ENCODE assay signal across 8 mouse cellular contexts in genomic region chr11:80080826-80081728, GRCm38 (mm10). TPM values are rescaled to one million over a fixed set of nuclear protein-coding genes. Genes with fewer than 3 reads are reported as not detected.
DNase-seq lines count a peak whose midpoint lies in the region; ATAC-seq and TF ChIP-seq lines count a peak whose summit lies in the region.

Crlf3 (minus strand) TSS chr11:80080991.

- TF ChIP-seq POLR2A in CH12.LX (IDR thresholded peaks at IDR 0.05; ENCODE audit: low read depth, low read length): peak; percentile 96

- 0 out of 2 replicates have a peak, but pooled peaks have one; percentile 15 for TF ChIP-seq EP300 in CH12.LX (IDR thresholded peaks at IDR 0.05; ENCODE audit: low read length)
- peak; percentile 94 for TF ChIP-seq EP300 in liver, postnatal 0 days (IDR thresholded peaks at IDR 0.05; ENCODE audit: low read depth)

- peak in 1 of 2 experiments; percentile 56; a peak in 2 of 4 replicates for TF ChIP-seq CTCF in CH12.LX (conservative IDR thresholded peaks at IDR 0.05 in 1 of 2, IDR thresholded peaks at IDR 0.05 in 1 of 2; ENCODE audit: low read depth in 2 of 2, low read length in 2 of 2)
- peak; percentile 53 for TF ChIP-seq CTCF in liver, postnatal 0 days (IDR thresholded peaks at IDR 0.05; ENCODE audit: low read depth)

- H3K27ac ChIP-seq in CH12.LX (ENCODE audit: insufficient read depth, low read depth): peak within 1 kb of the TSS; percentile 79
- peak within 1 kb of the TSS; percentile 87 for H3K27ac ChIP-seq in forebrain, embryonic 12.5 days
- H3K27ac ChIP-seq in liver, postnatal 0 days (ENCODE audit: low read depth): peak within 1 kb of the TSS; percentile 100
- H3K27ac ChIP-seq in neural tube, embryonic 14.5 days (ENCODE audit: low read depth, low read length): peak within 1 kb of the TSS; percentile 58

- intact Hi-C loops in heart, postnatal 10 days (cut with DNase I): loop anchor here (5.0 kb wide), 1 partner anchor 101 kb away; the partner anchor contains the start of gene Rnf135

- dilution Hi-C loops in CH12.LX (cut with MboI; ENCODE audit: extremely low pct_ligation_motif_present, extremely low pct_unique_long_range_greater_than_20kb, low sequenced_read_pairs): no loop called here

- ATAC-seq in forebrain, embryonic 12.5 days (ENCODE audit: low FRiP score): peak; percentile 96
- ATAC-seq in liver, postnatal 0 days: peak; percentile 87
- peak; percentile 96 for ATAC-seq in neural tube, embryonic 14.5 days (ENCODE audit: low read depth)

- H3K4me2 ChIP-seq in CH12.LX (ENCODE audit: insufficient read depth, low read depth, poor library complexity, severe bottlenecking): peak within 1 kb of the TSS; percentile 99
- H3K4me2 ChIP-seq in forebrain, embryonic 12.5 days: peak within 1 kb of the TSS; percentile 73
- H3K4me2 ChIP-seq in liver, postnatal 0 days (ENCODE audit: low read depth, low read length): peak within 1 kb of the TSS; percentile 86
- peak within 1 kb of the TSS; percentile 58 for H3K4me2 ChIP-seq in neural tube, embryonic 14.5 days (ENCODE audit: low read depth, low read length)

- WGBS in forebrain, embryonic 12.5 days: 6% methylated on average over 55 of the region's 55 CpGs
- WGBS in large intestine, adult 2 months: 1% methylated on average over 55 of the region's 55 CpGs
- WGBS in liver, postnatal 0 days (ENCODE audit: insufficient replicate concordance): 2% methylated on average over 42 of the region's 55 CpGs
- WGBS in neural tube, embryonic 14.5 days: 7% methylated on average over 53 of the region's 55 CpGs

- H3K4me3 ChIP-seq in CH12.LX (replicated peaks in 1 of 3; ENCODE audit: low read depth in 2 of 3, low read length in 2 of 3, poor library complexity in 1 of 3): peak within 1 kb of the TSS; percentile 92 to 98 (median 94)
- H3K4me3 ChIP-seq in forebrain, embryonic 12.5 days (replicated peaks): peak within 1 kb of the TSS; percentile 85
- peak within 1 kb of the TSS; percentile 99 for H3K4me3 ChIP-seq in liver, postnatal 0 days (ENCODE audit: low read depth, low read length)
- peak within 1 kb of the TSS; percentile 69 for H3K4me3 ChIP-seq in neural tube, embryonic 14.5 days (ENCODE audit: low read depth, low read length)

- peaks cover 42% of the 10 kb centered on the region for H3K79me2 ChIP-seq in CH12.LX (replicated peaks; ENCODE audit: control insufficient read depth, extremely low read depth, insufficient read depth, poor library complexity, severe bottlenecking)

- H3K36me3 ChIP-seq in CH12.LX (replicated peaks in 1 of 2; ENCODE audit: control insufficient read depth in 1 of 2, insufficient read depth in 1 of 2, low read length in 1 of 2): peaks cover 2 to 11% of the 10 kb centered on the region in 2 experiments
- no peaks in the 10 kb centered on the region for H3K36me3 ChIP-seq in forebrain, embryonic 12.5 days (replicated peaks)
- H3K36me3 ChIP-seq in liver, postnatal 0 days (replicated peaks; ENCODE audit: insufficient read depth, low read length): peaks cover 4% of the 10 kb centered on the region
- H3K36me3 ChIP-seq in neural tube, embryonic 14.5 days (ENCODE audit: control insufficient read depth, insufficient read depth, low read length): no peaks in the 10 kb centered on the region

- TF ChIP-seq RAD21 in CH12.LX (IDR thresholded peaks at IDR 0.05; ENCODE audit: low read depth, low read length): peak; percentile 1

- DNase-seq in CH12.LX (ENCODE audit: extremely low read depth): peak; percentile 96
- DNase-seq in c-Kit-positive CD71-positive TER-119-negative erythroid progenitor cells, embryonic 14.5 days (ENCODE audit: low read depth): peak; percentile 97
- peak; percentile 96 to 97 for DNase-seq in heart, postnatal 10 days
- DNase-seq in large intestine, adult 2 months (ENCODE audit: low read depth, low spot score): peak; percentile 60
- DNase-seq in liver, postnatal 0 days: peak; percentile 97
- DNase-seq in testis, postnatal 10 days (ENCODE audit: low spot score): peak; percentile 99

- peaks cover 8% of the 10 kb centered on the region for H3K9me3 ChIP-seq in CH12.LX (replicated peaks; ENCODE audit: low read length)
- 0 out of 2 replicates have a peak, but pooled peaks cover 3% of the 10 kb centered on the region for H3K9me3 ChIP-seq in forebrain, embryonic 12.5 days
- H3K9me3 ChIP-seq in liver, postnatal 0 days (ENCODE audit: low read length): no peaks in the 10 kb centered on the region
- no peaks in the 10 kb centered on the region for H3K9me3 ChIP-seq in neural tube, embryonic 14.5 days (ENCODE audit: control insufficient read depth, low read length)

- H3K9ac ChIP-seq in CH12.LX (ENCODE audit: insufficient read depth, low read depth): peak within 1 kb of the TSS; percentile 99
- H3K9ac ChIP-seq in forebrain, embryonic 12.5 days: peak within 1 kb of the TSS; percentile 96
- H3K9ac ChIP-seq in liver, postnatal 0 days (replicated peaks): peak within 1 kb of the TSS; percentile 100
- peak within 1 kb of the TSS; percentile 85 for H3K9ac ChIP-seq in neural tube, embryonic 14.5 days (replicated peaks; ENCODE audit: low read depth, low read length)

- no peaks in the 10 kb centered on the region for H3K27me3 ChIP-seq in CH12.LX (replicated peaks)
- no peaks in the 10 kb centered on the region for H3K27me3 ChIP-seq in forebrain, embryonic 12.5 days
- H3K27me3 ChIP-seq in liver, postnatal 0 days (ENCODE audit: insufficient read depth, low read length): no peaks in the 10 kb centered on the region
- H3K27me3 ChIP-seq in neural tube, embryonic 14.5 days (ENCODE audit: control insufficient read depth, insufficient read depth, low read length): no peaks in the 10 kb centered on the region

- in situ Hi-C loops in CH12.LX (cut with MboI; ENCODE audit: low pct_ligation_motif_present, low pct_unique_long_range_greater_than_20kb, low sequenced_read_pairs): loop anchor here (5.0 kb wide), 1 partner anchor 39 kb away; no protein-coding TSS in a partner anchor

- peaks cover 8 to 39% of the 10 kb centered on the region in 2 experiments for H3K4me1 ChIP-seq in CH12.LX (ENCODE audit: control insufficient read depth in 1 of 2, insufficient read depth in 2 of 2)
- peaks cover 13% of the 10 kb centered on the region for H3K4me1 ChIP-seq in forebrain, embryonic 12.5 days
- H3K4me1 ChIP-seq in liver, postnatal 0 days (ENCODE audit: insufficient read depth): peaks cover 26% of the 10 kb centered on the region
- no peaks in the 10 kb centered on the region; the same call in 1 of the 2 replicates for H3K4me1 ChIP-seq in neural tube, embryonic 14.5 days (ENCODE audit: control insufficient read depth, insufficient read depth, low read length)

TF ChIP-seq in CH12.LX, 34 proteins besides CTCF, POLR2A, EP300 and RAD21 (continues in another document):
- TF ChIP-seq ZC3H11A (IDR thresholded peaks at IDR 0.05; ENCODE audit: low read depth, low read length): no peak
- TF ChIP-seq USF1 (IDR thresholded peaks at IDR 0.05; ENCODE audit: low read depth, low read length): no peak
- peak; percentile 49 for TF ChIP-seq MAX (IDR thresholded peaks at IDR 0.05; ENCODE audit: low read length)
- no peak for TF ChIP-seq JUND (conservative IDR thresholded peaks at IDR 0.05; ENCODE audit: low read depth, low read length)
- peak; percentile 94 for TF ChIP-seq CHD2 (IDR thresholded peaks at IDR 0.05; ENCODE audit: low read length)
- TF ChIP-seq ZNF384 (IDR thresholded peaks at IDR 0.05; ENCODE audit: low read depth, low read length): peak; percentile 25; the same call in 1 of the 2 replicates
- peak; percentile 86 for TF ChIP-seq BHLHE40 (IDR thresholded peaks at IDR 0.05; ENCODE audit: low read depth, low read length)
- TF ChIP-seq ELF1 (IDR thresholded peaks at IDR 0.05; ENCODE audit: low read depth, low read length): peak; percentile 77
- no peak for TF ChIP-seq ZKSCAN1 (IDR thresholded peaks at IDR 0.05; ENCODE audit: borderline replicate concordance, low read depth, low read length)
- TF ChIP-seq SMC3 (IDR thresholded peaks at IDR 0.05; ENCODE audit: low read depth, low read length): peak; percentile 23; the same call in 1 of the 2 replicates
- TF ChIP-seq MXI1 (IDR thresholded peaks at IDR 0.05; ENCODE audit: low read depth, low read length): peak; percentile 91
- peak; percentile 70; the same call in 1 of the 2 replicates for TF ChIP-seq KAT2A (IDR thresholded peaks at IDR 0.05; ENCODE audit: insufficient replicate concordance, low read length)
- peak; percentile 96 for TF ChIP-seq POLR2AphosphoS2 (IDR thresholded peaks at IDR 0.05; ENCODE audit: low read depth, low read length)
- TF ChIP-seq PAX5 (IDR thresholded peaks at IDR 0.05; ENCODE audit: low read length): no peak
- TF ChIP-seq MAFK (IDR thresholded peaks at IDR 0.05; ENCODE audit: insufficient replicate concordance, low read length): no peak
- peak; percentile 60 for TF ChIP-seq NRF1 (IDR thresholded peaks at IDR 0.05; ENCODE audit: low read depth, low read length)
- peak; percentile 98 for TF ChIP-seq NELFE (IDR thresholded peaks at IDR 0.05; ENCODE audit: low read depth, low read length)
- TF ChIP-seq TCF12 (IDR thresholded peaks at IDR 0.05; ENCODE audit: low read depth, low read length): peak; percentile 97
- peak; percentile 98 for TF ChIP-seq ZMIZ1 (IDR thresholded peaks at IDR 0.05; ENCODE audit: low read depth, low read length)
- TF ChIP-seq RCOR1 (conservative IDR thresholded peaks at IDR 0.05; ENCODE audit: low read depth, low read length): no peak
- peak; percentile 75 for TF ChIP-seq TBP (conservative IDR thresholded peaks at IDR 0.05; ENCODE audit: low read depth, low read length)
- no peak for TF ChIP-seq ETS1 (conservative IDR thresholded peaks at IDR 0.05; ENCODE audit: low read depth, low read length)
- peak; percentile 61; the same call in 1 of the 2 replicates for TF ChIP-seq MEF2A (IDR thresholded peaks at IDR 0.05; ENCODE audit: borderline replicate concordance, low read depth, low read length)
- peak; percentile 78; the same call in 1 of the 2 replicates for TF ChIP-seq UBTF (IDR thresholded peaks at IDR 0.05; ENCODE audit: low read depth, low read length)
- TF ChIP-seq GABPA (IDR thresholded peaks at IDR 0.05; ENCODE audit: insufficient replicate concordance, low read depth, low read length): no peak
- TF ChIP-seq HCFC1 (IDR thresholded peaks at IDR 0.05; ENCODE audit: low read depth, low read length): peak; percentile 70
- peak; percentile 98 for TF ChIP-seq MAZ (IDR thresholded peaks at IDR 0.05; ENCODE audit: low read depth, low read length)

RNA-seq across cellular contexts. Expression of gene Crlf3, which starts in this region (rescaled TPM):
- total RNA-seq in CH12.LX (2012; rRNA removed): 106 and 113 TPM in 2 replicates
- 152 and 173 TPM in 2 replicates for total RNA-seq in CH12.LX (2014; rRNA removed)
- 114 and 118 TPM in 2 replicates for polyA plus RNA-seq in CH12.LX (2012; ENCODE audit: insufficient read length, low read depth)
- polyA plus RNA-seq in forebrain, embryonic 12.5 days (2016; fragmentation: Nextera tagmentation; extraction: Ambion mirVana): 30.9 and 33.9 TPM in 2 replicates
- total RNA-seq in heart, postnatal 10 days (2021): 10 to 100 TPM; 16.6 to 26.5 TPM
- polyA plus RNA-seq in large intestine, adult 2 months (2012; rRNA removed): 9.9 and 12.1 TPM in 2 replicates
- polyA plus RNA-seq in liver, postnatal 0 days (2015; fragmentation: Nextera tagmentation; extraction: Ambion mirVana): 45.7 and 47.8 TPM in 2 replicates
- 8.0 and 14.5 TPM in 2 replicates for polyA plus RNA-seq in neural tube, embryonic 14.5 days (2014; fragmentation: Nextera tagmentation; extraction: Ambion mirVana)

Comparison
In these comparisons a context has a peak if more than half of its experiments do, and no peak if none do; other contexts are left out.
1. Peak in every context shown above with its lines: DNase-seq, ATAC-seq, H3K4me3 ChIP-seq and H3K27ac ChIP-seq.